Mouse (Mus musculus) limb, embryonic 15.5 days (tissue): Measurements from ENCODE around the gene Mrps25. TPM values are rescaled to one million over a fixed set of nuclear protein-coding genes. Genes with fewer than 3 reads are reported as not detected.

Experiments
- ATAC-seq: fragments of 200-750 bp; cut with Nextera tagmentation; 2 replicates; pipeline ENCODE4 v1.8.0; 2017; ENCODE audit warnings: low read depth, moderate TSS enrichment; ENCODE audit not compliant: insufficient number of reproducible peaks, low FRiP score, low TSS enrichment
- H3K27ac ChIP-seq: fragments of 300-500 bp; sonication (generic); 2 replicates; pipeline ENCODE4 v1.5.1; 2015; ENCODE audit warnings: moderate library complexity, mild to moderate bottlenecking, inconsistent platforms
- H3K27me3 ChIP-seq: fragments of 300-500 bp; sonication (generic); 2 replicates; pipeline ENCODE4 v1.6.1; 2015; ENCODE audit warnings: inconsistent platforms
- H3K36me3 ChIP-seq: fragments of 300-500 bp; sonication (generic); 2 replicates; pipeline ENCODE4 v1.6.1; 2015; ENCODE audit warnings: inconsistent platforms
- H3K4me1 ChIP-seq: fragments of 300-500 bp; sonication (generic); 2 replicates; pipeline ENCODE4 v1.6.1; 2015; ENCODE audit warnings: inconsistent platforms
- H3K4me2 ChIP-seq: fragments of 300-500 bp; sonication (generic); 2 replicates; pipeline ENCODE4 v1.6.1; 2015; ENCODE audit warnings: mild to moderate bottlenecking, inconsistent platforms
- H3K4me3 ChIP-seq: fragments of 300-500 bp; sonication (generic); 2 replicates; pipeline ENCODE4 v1.5.1; 2015; ENCODE audit warnings: mild to moderate bottlenecking, inconsistent platforms
- H3K9ac ChIP-seq: fragments of 300-500 bp; sonication (generic); 2 replicates; pipeline ENCODE4 v1.6.1; 2015; ENCODE audit warnings: inconsistent platforms
- H3K9me3 ChIP-seq: fragments of 300-500 bp; sonication (generic); 2 replicates; pipeline ENCODE4 v1.6.1; 2016; ENCODE audit warnings: inconsistent platforms
- WGBS: fragments of 180-500 bp; shearing (Covaris S2); methylation state at CpG from one replicate; pipeline ENCODE4 v1.1.7; 2015; 5-methylcytosine and 5-hydroxymethylcytosine counted together
- polyA plus RNA-seq: library from polyadenylated mRNA; unstranded; fragments of >200 nt; fragmentation: Nextera tagmentation; extraction: Ambion mirVana; gene quantifications from 2 replicates; pipeline ENCODE4 v1.2.1, GENCODE M21; 2015

Mrps25 gene
- polyA plus RNA-seq, 1 experiment from 2014 or later, result 82.4 TPM

- Histone ChIP-seq H3K4me3 (peak overlapping the region; percentile 83), H3K9ac (peak overlapping the region; percentile 79; the same call in 1 of the 2 replicates), H3K27me3 (no peaks in the 10 kb centered on the region), H3K9me3 (no peaks in the 10 kb centered on the region), H3K4me2 (peak overlapping the region; percentile 67), H3K36me3 (peaks cover 42% of the 10 kb centered on the region), H3K4me1 (peaks cover 14% of the 10 kb centered on the region), H3K27ac (no peak overlapping the region)
- 8% methylated on average over 10 of the region's 10 CpGs for WGBS
- no peak for ATAC-seq
Observed at GRCm38 (mm10) chr6:92184178-92184577, 345 bp upstream of the Mrps25 start.

GRCm38 (mm10) chr6:92176450-92176849 lies 7.4 kb downstream of the Mrps25 start:
- no peak for ATAC-seq
- peaks cover 70% of the 10 kb centered on the region for H3K36me3 ChIP-seq
- no peak overlapping the region for H3K27ac ChIP-seq
- no peaks in the 10 kb centered on the region for H3K9me3 ChIP-seq
- WGBS, result 73% methylated on average over 1 of the region's 1 CpGs
- no peak overlapping the region for H3K4me2 ChIP-seq
- H3K4me1 ChIP-seq, result peaks cover 4% of the 10 kb centered on the region; the same call in 1 of the 2 replicates
- no peaks in the 10 kb centered on the region for H3K27me3 ChIP-seq
- no peak overlapping the region for H3K4me3 ChIP-seq
- H3K9ac ChIP-seq, result no peak overlapping the region

GRCm38 (mm10) chr6:92162724-92163123 lies 21.1 kb downstream of the Mrps25 start:
- Histone ChIP-seq H3K4me3 (no peak overlapping the region), H3K9me3 (no peaks in the 10 kb centered on the region), H3K4me2 (no peak overlapping the region), H3K27me3 (no peaks in the 10 kb centered on the region), H3K27ac (no peak overlapping the region), H3K36me3 (peaks cover 92% of the 10 kb centered on the region), H3K9ac (no peak overlapping the region), H3K4me1 (no peaks in the 10 kb centered on the region)
- no peak for ATAC-seq
- 85% methylated on average over 1 of the region's 1 CpGs for WGBS

GRCm38 (mm10) chr6:92158801-92159200 lies 25.0 kb downstream of the Mrps25 start:
- no peaks in the 10 kb centered on the region for H3K9me3 ChIP-seq
- no peak overlapping the region for H3K4me3 ChIP-seq
- no peak for ATAC-seq
- no peak overlapping the region for H3K9ac ChIP-seq
- no peaks in the 10 kb centered on the region for H3K4me1 ChIP-seq
- WGBS, result 89% methylated on average over 3 of the region's 3 CpGs
- peaks cover 97% of the 10 kb centered on the region for H3K36me3 ChIP-seq
- no peak overlapping the region for H3K27ac ChIP-seq
- H3K27me3 ChIP-seq, result no peaks in the 10 kb centered on the region
- H3K4me2 ChIP-seq, result no peak overlapping the region

- no peaks in the 10 kb centered on the region for H3K9me3 ChIP-seq
- ATAC-seq, result no peak
- no peak overlapping the region for H3K4me3 ChIP-seq
- peaks cover 84% of the 10 kb centered on the region for H3K36me3 ChIP-seq
- no peak overlapping the region for H3K9ac ChIP-seq
- H3K27ac ChIP-seq, result no peak overlapping the region
- no peaks in the 10 kb centered on the region for H3K4me1 ChIP-seq
- H3K4me2 ChIP-seq, result no peak overlapping the region
- 72% methylated on average over 1 of the region's 1 CpGs for WGBS
- H3K27me3 ChIP-seq, result no peaks in the 10 kb centered on the region
Observed at GRCm38 (mm10) chr6:92153774-92154173, 30.1 kb downstream of the Mrps25 start.

GRCm38 (mm10) chr6:92145881-92146280 lies 38.0 kb downstream of the Mrps25 start:
- WGBS, result 93% methylated on average over 4 of the region's 4 CpGs

GRCm38 (mm10) chr6:92136356-92136755 lies 47.5 kb downstream of the Mrps25 start:
- no peak overlapping the region for H3K9ac ChIP-seq
- no peak overlapping the region for H3K27ac ChIP-seq
- 70% methylated on average over 2 of the region's 2 CpGs for WGBS
- no peak overlapping the region for H3K4me3 ChIP-seq
- H3K9me3 ChIP-seq, result no peaks in the 10 kb centered on the region
- ATAC-seq, result no peak
- H3K4me1 ChIP-seq, result no peaks in the 10 kb centered on the region
- no peaks in the 10 kb centered on the region for H3K27me3 ChIP-seq
- H3K36me3 ChIP-seq, result peaks cover 11% of the 10 kb centered on the region
- no peak overlapping the region for H3K4me2 ChIP-seq

More at GRCm38 (mm10) chr6:92145881-92146280, 38.0 kb downstream of the Mrps25 start:
- Histone ChIP-seq H3K9ac (no peak overlapping the region), H3K27ac (no peak overlapping the region), H3K27me3 (no peaks in the 10 kb centered on the region), H3K4me1 (no peaks in the 10 kb centered on the region), H3K9me3 (no peaks in the 10 kb centered on the region), H3K4me3 (no peak overlapping the region), H3K4me2 (no peak overlapping the region), H3K36me3 (peaks cover 40% of the 10 kb centered on the region)
- no peak for ATAC-seq

GRCm38 (mm10) chr6:92133617-92134016 lies 50.2 kb downstream of the Mrps25 start:
- Histone ChIP-seq H3K27me3 (no peaks in the 10 kb centered on the region), H3K4me1 (no peaks in the 10 kb centered on the region), H3K9me3 (no peaks in the 10 kb centered on the region), H3K9ac (no peak overlapping the region), H3K4me2 (no peak overlapping the region), H3K36me3 (peaks cover 5% of the 10 kb centered on the region; the same call in 1 of the 2 replicates), H3K4me3 (no peak overlapping the region), H3K27ac (no peak overlapping the region)
- 91% methylated on average over 2 of the region's 2 CpGs for WGBS
- ATAC-seq, result no peak

- Histone ChIP-seq H3K4me2 (no peak overlapping the region), H3K27me3 (no peaks in the 10 kb centered on the region), H3K9me3 (no peaks in the 10 kb centered on the region), H3K4me3 (no peak overlapping the region), H3K9ac (no peak overlapping the region), H3K36me3 (peaks cover 5% of the 10 kb centered on the region; the same call in 1 of the 2 replicates), H3K4me1 (no peaks in the 10 kb centered on the region), H3K27ac (no peak overlapping the region)
- ATAC-seq, result no peak
- 89% methylated on average over 3 of the region's 3 CpGs for WGBS
Observed at GRCm38 (mm10) chr6:92132021-92132911, 51.6 kb downstream of the Mrps25 start.

GRCm38 (mm10) chr6:92131456-92131855 lies 52.4 kb downstream of the Mrps25 start:
- Histone ChIP-seq H3K4me3 (no peak overlapping the region), H3K4me2 (no peak overlapping the region), H3K27me3 (no peaks in the 10 kb centered on the region), H3K9ac (no peak overlapping the region), H3K9me3 (no peaks in the 10 kb centered on the region), H3K4me1 (no peaks in the 10 kb centered on the region), H3K27ac (no peak overlapping the region), H3K36me3 (peaks cover 5% of the 10 kb centered on the region; the same call in 1 of the 2 replicates)
- WGBS, result 86% methylated on average over 1 of the region's 1 CpGs
- no peak for ATAC-seq

GRCm38 (mm10) chr6:92126861-92127468 lies 56.9 kb downstream of the Mrps25 start:
- WGBS, result 88% methylated on average over 1 of the region's 1 CpGs
- no peak for ATAC-seq
- Histone ChIP-seq H3K36me3 (no peaks in the 10 kb centered on the region; the same call in 1 of the 2 replicates), H3K27me3 (no peaks in the 10 kb centered on the region), H3K4me2 (no peak overlapping the region), H3K27ac (no peak overlapping the region), H3K4me1 (no peaks in the 10 kb centered on the region), H3K9me3 (no peaks in the 10 kb centered on the region), H3K4me3 (no peak overlapping the region), H3K9ac (no peak overlapping the region)

- Histone ChIP-seq H3K4me3 (no peak overlapping the region), H3K4me1 (no peaks in the 10 kb centered on the region), H3K4me2 (no peak overlapping the region), H3K9me3 (no peaks in the 10 kb centered on the region), H3K36me3 (no peaks in the 10 kb centered on the region; the same call in 1 of the 2 replicates), H3K9ac (no peak overlapping the region), H3K27me3 (no peaks in the 10 kb centered on the region), H3K27ac (no peak overlapping the region)
- no peak for ATAC-seq
Observed at GRCm38 (mm10) chr6:92124547-92124946, 59.3 kb downstream of the Mrps25 start.
